Comparison of ENCODE assay signal across 8 mouse cellular contexts in genomic region chr10:128908778-128909448, GRCm38 (mm10). TPM values are rescaled to one million over a fixed set of nuclear protein-coding genes. Genes with fewer than 3 reads are reported as not detected.
DNase-seq lines count a peak whose midpoint lies in the region; ATAC-seq lines count a peak whose summit lies in the region.

No protein-coding gene starts in this region.

- peak overlapping the region; percentile 61 for H3K4me2 ChIP-seq in embryonic facial prominence, embryonic 12.5 days (replicated peaks)

- H3K9ac ChIP-seq in embryonic facial prominence, embryonic 12.5 days = peak overlapping the region; percentile 87; the same call in 1 of the 2 replicates

- H3K36me3 ChIP-seq in embryonic facial prominence, embryonic 12.5 days = peaks cover 20% of the 10 kb centered on the region
- H3K36me3 ChIP-seq in midbrain, embryonic 10.5 days = peaks cover 13% of the 10 kb centered on the region; the same call in 1 of the 2 replicates

- H3K27ac ChIP-seq in embryonic facial prominence, embryonic 12.5 days = peak overlapping the region; percentile 94
- H3K27ac ChIP-seq in midbrain, embryonic 10.5 days (replicated peaks) = peak overlapping the region; percentile 91

- H3K4me3 ChIP-seq in embryonic facial prominence, embryonic 12.5 days = peak overlapping the region; percentile 75
- peak overlapping the region; percentile 86 for H3K4me3 ChIP-seq in midbrain, embryonic 10.5 days

- H3K27me3 ChIP-seq in embryonic facial prominence, embryonic 12.5 days = no peaks in the 10 kb centered on the region
- peaks cover 45% of the 10 kb centered on the region for H3K27me3 ChIP-seq in midbrain, embryonic 10.5 days (ENCODE audit: low read depth, poor library complexity, severe bottlenecking)

- intact Hi-C loops in gastrocnemius, postnatal 14 days (cut with DNase I; ENCODE audit: low total_unique reads) = no loop called here

- peak; percentile 35 for DNase-seq in embryo, embryonic 11 days
- no peak for DNase-seq in embryo, embryonic 10 days (ENCODE audit: low spot score)
- DNase-seq in kidney, adult 18-20 months = peak; percentile 78
- no peak for DNase-seq in midbrain, embryonic 10.5 days (ENCODE audit: low spot score)
- no peak for DNase-seq in gastrocnemius, postnatal 14 days
- no peak for DNase-seq in thymus, postnatal 10 days (ENCODE audit: low spot score in 2 of 2)
- no peak for DNase-seq in cerebellum, adult 11 months

- no peak for ATAC-seq in embryonic facial prominence, embryonic 12.5 days (ENCODE audit: insufficient number of reproducible peaks, insufficient read depth, low FRiP score, low TSS enrichment)

- H3K4me1 ChIP-seq in embryonic facial prominence, embryonic 12.5 days = peaks cover 18% of the 10 kb centered on the region
- peaks cover 36% of the 10 kb centered on the region for H3K4me1 ChIP-seq in midbrain, embryonic 10.5 days

- 57% methylated on average over 13 of the region's 13 CpGs for WGBS in embryonic facial prominence, embryonic 12.5 days
- WGBS in midbrain, embryonic 10.5 days = 62% methylated on average over 13 of the region's 13 CpGs

- no peaks in the 10 kb centered on the region for H3K9me3 ChIP-seq in embryonic facial prominence, embryonic 12.5 days
- no peaks in the 10 kb centered on the region for H3K9me3 ChIP-seq in midbrain, embryonic 10.5 days (replicated peaks)

RNA-seq across cellular contexts. Expression of gene Cd63, which starts 8.1 kb away (rescaled TPM):
- polyA plus RNA-seq in embryonic facial prominence, embryonic 12.5 days (2016; fragmentation: Nextera tagmentation; extraction: Ambion mirVana) = 459 and 465 TPM in 2 replicates
- 195 and 196 TPM in 2 replicates for polyA plus RNA-seq in midbrain, embryonic 10.5 days (2016; fragmentation: Nextera tagmentation; extraction: Ambion mirVana)
- 100 to 1,000 TPM; 121 to 151 TPM for total RNA-seq in gastrocnemius, postnatal 14 days (2021)

RNA-seq across cellular contexts. Expression of gene Rdh5, which starts 13.8 kb away (rescaled TPM):
- polyA plus RNA-seq in embryonic facial prominence, embryonic 12.5 days (2016; fragmentation: Nextera tagmentation; extraction: Ambion mirVana) = 14.2 and 14.7 TPM in 2 replicates
- 13.3 and 14.9 TPM in 2 replicates for polyA plus RNA-seq in midbrain, embryonic 10.5 days (2016; fragmentation: Nextera tagmentation; extraction: Ambion mirVana)
- 1 to 10 TPM; 5.6 to 7.7 TPM for total RNA-seq in gastrocnemius, postnatal 14 days (2021)

RNA-seq across cellular contexts. Expression of gene Bloc1s1, which starts 14.9 kb away (rescaled TPM):
- polyA plus RNA-seq in embryonic facial prominence, embryonic 12.5 days (2016; fragmentation: Nextera tagmentation; extraction: Ambion mirVana) = 210 and 215 TPM in 2 replicates
- 216 and 236 TPM in 2 replicates for polyA plus RNA-seq in midbrain, embryonic 10.5 days (2016; fragmentation: Nextera tagmentation; extraction: Ambion mirVana)
- total RNA-seq in gastrocnemius, postnatal 14 days (2021) = 100 to 1,000 TPM; 174 to 181 TPM

RNA-seq across cellular contexts. Expression of gene Gdf11, which starts 17.4 kb away (rescaled TPM):
- 10.8 and 11.9 TPM in 2 replicates for polyA plus RNA-seq in embryonic facial prominence, embryonic 12.5 days (2016; fragmentation: Nextera tagmentation; extraction: Ambion mirVana)
- 9.5 and 10.5 TPM in 2 replicates for polyA plus RNA-seq in midbrain, embryonic 10.5 days (2016; fragmentation: Nextera tagmentation; extraction: Ambion mirVana)
- total RNA-seq in gastrocnemius, postnatal 14 days (2021) = 1 to 10 TPM; 6.7 to 7.1 TPM

RNA-seq across cellular contexts. Expression of gene Itga7, which starts 24.7 kb away (rescaled TPM):
- 5.2 TPM in 2 replicates for polyA plus RNA-seq in embryonic facial prominence, embryonic 12.5 days (2016; fragmentation: Nextera tagmentation; extraction: Ambion mirVana)
- 1.7 and 1.9 TPM in 2 replicates for polyA plus RNA-seq in midbrain, embryonic 10.5 days (2016; fragmentation: Nextera tagmentation; extraction: Ambion mirVana)
- total RNA-seq in gastrocnemius, postnatal 14 days (2021) = 10 to 100 TPM; 88.7 to 94.7 TPM

Comparison
In these comparisons a context has a peak if more than half of its experiments do, and no peak if none do; other contexts are left out.
1. DNase-seq: peak in embryo, embryonic 11 days (single experiment) and kidney, adult 18-20 months (single experiment); none in embryo, embryonic 10 days (single experiment), midbrain, embryonic 10.5 days (single experiment), gastrocnemius, postnatal 14 days (single experiment), thymus, postnatal 10 days (0 of 2) and cerebellum, adult 11 months (single experiment).